Mouse (Mus musculus) urinary bladder, postnatal 4 days (tissue): Measurements from ENCODE around the gene Lyrm9.
"Not testable (repeated sequence)": the region's sequence is repeated elsewhere in the genome, so short reads cannot be mapped to it uniquely, and the experiment has no call there.

Experiments used
- DNase-seq, 2 experiments: peaks; one replicate each; pipeline ENCODE4 v3.0.0; 2021 to 2022; ENCODE audit warnings: low spot score in 2 of 2

Gene Lyrm9

DNA sequence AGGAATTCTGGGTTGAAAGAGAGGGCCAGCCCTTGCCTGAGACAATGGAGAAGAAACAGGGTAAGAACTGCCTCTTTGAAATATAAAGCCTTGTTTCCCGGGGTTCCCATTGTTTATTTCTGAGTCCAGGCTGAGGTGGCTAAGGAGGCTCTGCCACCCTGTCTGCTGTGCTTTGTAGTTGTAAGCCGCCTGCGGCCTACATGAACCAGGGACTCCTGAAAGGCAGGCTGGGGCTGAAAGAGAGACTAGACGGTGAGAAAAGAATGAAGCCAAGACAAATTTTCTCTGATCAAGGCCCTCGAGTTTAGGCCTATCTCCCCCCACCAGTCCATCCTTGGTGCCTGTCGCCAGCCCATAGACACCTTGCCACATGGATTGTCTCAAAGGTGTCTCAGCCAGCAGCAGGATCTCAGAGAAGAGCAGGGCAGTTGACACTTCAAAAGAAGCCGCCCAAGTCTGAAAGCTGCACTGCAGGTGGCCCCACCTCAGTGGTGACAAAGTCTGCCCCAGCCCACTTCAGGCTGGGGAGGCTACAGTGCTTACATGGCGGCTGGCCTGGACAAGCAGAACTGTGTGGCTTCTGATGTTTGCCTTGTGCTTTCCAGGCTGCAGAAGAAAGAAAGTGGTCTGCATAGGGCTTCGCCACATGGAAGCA is 25.0 kb downstream of the Lyrm9 start:
- no peak for DNase-seq

DNA sequence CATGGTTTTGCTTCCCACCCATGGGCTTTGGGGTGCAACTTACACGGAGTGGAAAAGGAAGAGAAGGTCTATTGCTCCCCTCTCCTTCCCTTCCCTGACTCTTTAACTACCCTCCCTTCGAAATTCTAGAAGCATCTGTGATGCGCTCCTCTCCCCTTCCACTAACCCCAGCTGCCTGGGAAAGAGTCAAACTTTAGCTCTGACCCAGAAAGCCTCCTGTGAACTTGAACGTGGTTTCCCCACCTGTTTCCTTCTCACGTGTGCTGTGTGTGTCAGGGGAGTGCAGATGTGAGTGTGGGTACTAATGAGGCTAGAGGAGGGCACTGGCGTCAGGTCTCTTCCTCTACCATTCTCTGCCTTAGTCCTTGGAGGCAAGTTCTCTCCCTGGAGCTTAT is 25.5 kb downstream of the Lyrm9 start:
- DNase-seq, result no peak

DNA sequence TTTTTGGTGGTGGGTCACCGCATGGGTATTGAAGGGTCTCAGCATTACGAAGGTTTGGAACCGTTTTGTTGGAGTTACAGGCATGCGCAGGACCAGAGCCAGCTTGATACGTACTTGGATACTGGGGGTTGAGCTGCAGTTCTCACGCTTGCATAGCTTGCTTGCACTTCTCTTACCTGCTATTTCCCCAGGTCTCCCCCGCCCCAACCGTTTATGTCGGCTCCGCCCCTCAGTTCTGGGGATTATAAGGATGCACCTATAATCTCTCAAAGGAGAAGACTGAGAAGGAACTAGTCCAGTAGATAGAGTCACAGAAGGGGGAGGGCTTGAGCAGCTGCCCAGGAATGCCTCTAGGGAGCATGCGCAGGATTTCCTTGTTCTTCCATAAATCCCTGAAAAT is 26.1 kb downstream of the Lyrm9 start:
- DNase-seq, result no peak

DNA sequence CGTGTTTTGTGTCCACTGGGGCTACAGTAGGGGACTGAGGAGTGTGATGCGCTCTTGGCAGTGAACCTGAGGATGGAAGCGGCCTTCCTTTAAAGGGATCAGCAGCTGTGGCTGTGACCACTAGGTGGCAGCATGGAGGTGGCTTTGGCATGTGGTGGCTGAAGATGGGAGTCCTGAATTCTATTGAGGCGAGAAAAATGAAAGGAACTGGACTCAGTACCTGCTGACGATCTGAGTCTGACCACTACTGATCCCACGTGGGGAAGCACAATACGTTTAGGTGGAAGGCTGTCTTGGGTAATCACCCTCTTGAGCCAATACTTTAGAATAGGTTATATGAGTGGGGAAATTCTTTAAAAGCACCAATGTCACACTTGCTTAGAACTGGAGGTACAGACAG is 29.9 kb downstream of the Lyrm9 start:
- peak; percentile 61 to 86 for DNase-seq

DNA sequence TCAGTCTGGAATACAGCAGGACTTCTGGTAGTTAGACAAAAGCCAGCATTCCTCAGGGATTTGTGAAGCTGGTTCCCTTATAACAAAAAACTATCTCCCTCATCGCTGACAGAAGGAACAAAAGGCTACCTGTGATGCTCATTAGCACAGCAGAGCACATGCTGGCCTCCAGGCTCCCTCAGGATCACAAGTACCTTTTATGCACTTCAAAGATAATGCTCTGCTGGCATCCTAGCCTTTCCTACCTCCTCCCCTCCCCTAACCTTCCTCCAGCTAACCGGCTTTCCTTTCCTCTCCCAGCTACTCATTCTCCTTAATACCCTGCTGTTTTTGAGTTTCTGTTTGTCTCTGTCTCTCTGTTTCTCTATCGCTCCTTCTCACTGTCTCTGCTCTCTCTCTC is 31.2 kb downstream of the Lyrm9 start:
- no peak for DNase-seq

DNA sequence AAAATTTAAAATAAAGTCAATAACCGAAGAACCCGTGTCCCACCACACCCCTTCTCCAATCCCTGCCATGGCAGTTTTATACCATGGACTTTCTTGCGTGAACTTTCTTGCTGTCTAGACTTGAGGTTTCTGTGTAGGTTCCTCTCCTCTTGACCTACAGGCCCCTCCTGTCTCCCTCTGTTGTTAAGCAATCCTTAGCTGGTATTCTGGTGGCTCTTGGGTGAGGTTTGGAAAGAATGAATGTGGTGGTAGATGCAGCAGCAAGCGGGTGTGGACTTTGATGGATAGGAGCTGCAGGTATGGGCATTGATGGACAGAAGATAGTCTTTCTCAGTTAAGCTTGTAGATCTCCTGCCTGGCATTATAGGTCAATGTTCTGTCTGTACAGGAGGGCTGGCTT is 37.5 kb downstream of the Lyrm9 start:
- DNase-seq, result no peak

DNA sequence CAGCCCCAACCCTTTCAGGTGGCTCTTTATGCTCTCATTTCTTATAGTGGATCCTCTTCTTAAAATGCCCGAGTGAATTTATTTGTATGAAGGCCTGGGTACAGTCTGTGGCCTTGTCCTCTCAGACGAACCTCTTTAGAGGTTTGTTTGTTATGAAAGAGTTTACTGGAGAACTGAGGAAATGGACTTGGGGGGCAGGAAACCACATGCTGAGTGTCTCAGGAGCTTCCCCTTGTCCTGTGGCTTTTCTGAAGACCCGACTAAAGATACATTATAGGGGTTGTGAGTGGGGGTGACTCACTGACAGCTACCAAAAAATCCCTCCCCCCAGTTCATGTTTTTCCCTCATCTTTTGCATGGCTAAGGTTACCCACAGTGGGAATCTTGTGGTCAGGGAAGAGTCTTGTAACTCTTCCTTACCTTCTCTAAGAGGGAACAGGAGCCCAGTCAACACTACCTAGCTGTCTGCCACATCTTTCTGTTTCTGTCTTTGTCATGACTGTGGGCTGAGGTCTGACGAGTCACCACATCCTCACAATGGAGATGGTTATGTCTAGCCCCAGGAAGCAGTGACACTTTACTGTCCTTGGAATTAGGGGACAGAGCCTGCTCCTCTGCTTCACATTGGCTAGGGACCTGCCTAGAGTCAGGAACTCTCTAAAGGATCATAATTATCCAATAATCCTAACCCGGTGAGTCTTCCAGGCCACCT is 38.3 kb downstream of the Lyrm9 start:
- no peak for DNase-seq

DNA sequence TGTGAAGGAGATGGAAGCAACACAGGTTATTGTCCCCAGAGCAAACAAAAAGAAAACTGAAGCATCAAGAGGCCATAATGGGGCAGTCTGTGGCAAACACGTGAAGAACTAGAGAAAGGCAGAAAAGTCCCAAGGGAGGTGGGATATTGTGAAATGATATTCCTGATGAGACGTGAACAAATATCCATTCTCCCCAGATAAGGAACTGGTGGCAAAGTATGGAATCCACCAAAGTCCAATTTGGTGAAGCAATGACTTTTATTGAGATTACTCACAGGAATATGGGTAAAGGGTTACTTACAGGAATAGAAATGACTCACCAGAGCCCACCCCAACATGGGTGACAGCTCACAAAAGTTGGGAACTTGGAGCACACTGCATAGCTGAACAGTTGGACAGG is 38.9 kb downstream of the Lyrm9 start:
- no peak for DNase-seq

DNA sequence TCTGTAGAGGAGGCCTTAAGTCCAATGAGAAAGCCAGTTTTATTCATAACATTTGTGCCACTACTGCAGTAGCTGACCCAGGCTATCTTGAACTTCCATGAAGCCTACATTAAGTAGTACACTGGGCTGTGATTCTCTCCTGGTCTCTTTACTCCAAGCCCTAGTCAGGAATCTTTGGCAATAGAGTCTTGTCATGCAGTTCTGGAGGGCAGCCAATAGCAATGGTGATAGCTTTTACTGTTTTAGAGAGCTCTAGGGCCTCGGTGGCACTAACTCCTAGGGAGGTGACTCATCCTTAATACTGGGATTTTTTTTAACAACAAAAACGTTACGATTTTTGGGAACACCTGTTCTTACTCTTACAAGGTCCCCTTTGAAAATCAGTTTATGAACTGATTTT is 40.1 kb downstream of the Lyrm9 start:
- DNase-seq, result no peak

DNA sequence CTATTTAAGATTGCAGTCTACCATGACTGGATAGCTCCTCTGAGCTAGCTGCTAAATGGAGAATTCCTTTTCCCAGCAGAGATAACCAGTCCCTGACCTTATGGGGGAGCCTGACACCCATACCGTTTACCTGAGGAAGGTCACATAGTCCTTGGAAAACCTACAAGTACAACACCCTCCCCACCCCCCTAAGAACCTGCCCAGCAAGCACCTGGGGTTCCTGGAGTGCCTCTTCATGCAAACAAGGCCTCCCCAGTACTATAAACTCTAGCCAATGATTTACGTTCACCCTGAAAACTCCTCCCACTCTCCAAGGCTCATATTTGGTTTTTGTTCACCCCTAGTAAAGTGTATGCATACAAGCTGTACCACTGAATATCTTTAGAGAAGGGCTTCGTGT is 41.3 kb downstream of the Lyrm9 start:
- no peak for DNase-seq

DNA sequence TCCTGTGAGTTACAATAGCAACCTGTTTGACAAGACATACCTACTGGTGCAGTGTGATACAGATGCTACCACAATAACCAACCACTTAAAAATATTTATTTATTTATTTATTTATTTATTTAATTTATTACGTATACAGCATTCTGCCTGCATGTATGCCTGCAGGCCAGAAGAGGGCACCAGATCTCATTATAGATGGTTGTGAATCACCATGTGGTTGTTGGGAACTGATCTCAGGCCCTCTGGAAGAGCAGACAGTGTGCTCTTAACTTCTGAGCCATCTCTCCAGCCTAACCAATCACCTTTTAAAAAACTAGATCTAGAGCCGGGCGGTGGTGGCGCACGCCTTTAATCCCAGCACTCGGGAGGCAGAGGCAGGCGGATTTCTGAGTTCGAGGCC is 42.8 kb downstream of the Lyrm9 start:
- DNase-seq, result not testable (repeated sequence)

DNA sequence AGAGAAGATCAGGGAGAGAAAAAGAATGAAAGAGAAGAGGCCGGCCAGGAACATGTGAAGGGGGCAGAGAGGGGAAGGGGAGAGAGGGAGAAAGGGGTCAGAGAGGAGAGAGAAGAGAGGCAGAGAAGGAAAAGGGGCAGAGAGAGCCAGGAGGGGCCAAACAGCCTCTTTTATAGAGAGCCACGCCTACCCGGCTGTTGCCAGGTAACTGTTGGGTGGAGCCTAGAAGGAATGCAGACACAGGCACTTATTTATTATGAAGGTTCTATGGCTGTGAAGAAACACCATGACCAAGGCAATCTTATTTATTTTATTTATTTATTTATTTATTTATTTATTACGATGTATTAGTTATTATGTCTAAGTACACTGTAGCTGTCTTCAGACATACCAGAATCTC is 44.5 kb downstream of the Lyrm9 start:
- no peak for DNase-seq

DNA sequence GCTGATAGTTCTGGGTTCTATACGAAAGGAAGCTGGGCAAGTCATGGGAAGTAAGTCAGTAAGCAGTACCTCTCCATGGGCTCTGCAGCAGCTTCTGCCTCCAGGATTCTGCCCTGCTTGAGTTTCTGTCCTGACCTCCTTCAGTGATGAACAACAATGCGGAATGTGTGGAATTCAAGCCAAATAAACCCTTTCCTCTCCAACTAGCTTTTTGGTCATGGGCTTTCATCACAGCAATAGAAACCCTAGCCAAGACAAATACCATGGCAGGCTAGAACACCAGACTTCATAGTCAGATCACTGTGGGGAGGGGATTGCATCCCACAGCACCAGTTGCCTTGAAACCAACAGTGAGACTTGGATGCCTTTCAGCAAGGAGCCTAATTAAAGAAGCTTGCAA is 46.4 kb downstream of the Lyrm9 start:
- no peak for DNase-seq

DNA sequence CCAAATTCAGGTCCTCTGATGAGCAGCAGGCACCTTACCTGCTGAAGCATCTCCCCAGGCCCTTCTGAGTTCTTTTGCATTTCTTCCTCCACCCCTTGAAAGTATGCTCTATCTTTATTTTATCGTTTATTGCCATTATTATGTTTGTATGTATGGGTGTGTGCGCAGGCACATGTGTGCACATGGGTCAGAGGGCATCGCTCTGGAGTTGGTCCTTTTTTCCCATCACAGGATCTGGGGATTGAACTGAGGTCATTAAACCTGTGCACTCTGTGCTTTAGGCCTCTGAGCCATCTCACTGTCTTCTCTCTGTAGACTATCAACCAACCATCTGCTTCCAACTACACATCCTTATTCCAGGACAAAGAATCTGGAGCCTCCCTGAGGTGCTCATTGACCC is 53.3 kb downstream of the Lyrm9 start:
- DNase-seq, result no peak

DNA sequence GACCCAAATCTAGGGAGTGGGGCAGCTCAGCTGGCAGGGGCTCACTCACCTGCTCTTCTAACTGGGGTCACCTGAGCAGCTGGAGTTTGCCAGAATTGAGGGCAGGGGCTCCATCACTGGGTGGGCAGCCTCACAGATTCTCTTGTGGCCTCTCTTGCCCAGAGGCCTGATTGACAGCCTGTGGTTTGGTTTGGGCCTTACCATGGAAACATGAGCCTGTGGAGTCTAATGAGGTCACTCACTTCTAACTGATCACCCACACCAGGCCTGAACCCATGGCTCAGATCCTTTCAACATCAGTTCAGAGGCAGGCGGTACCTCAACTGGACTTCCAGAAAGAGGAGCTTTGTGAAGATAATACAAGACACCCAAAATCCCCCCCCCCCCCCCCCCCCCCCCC is 60.3 kb downstream of the Lyrm9 start:
- no peak for DNase-seq

DNA sequence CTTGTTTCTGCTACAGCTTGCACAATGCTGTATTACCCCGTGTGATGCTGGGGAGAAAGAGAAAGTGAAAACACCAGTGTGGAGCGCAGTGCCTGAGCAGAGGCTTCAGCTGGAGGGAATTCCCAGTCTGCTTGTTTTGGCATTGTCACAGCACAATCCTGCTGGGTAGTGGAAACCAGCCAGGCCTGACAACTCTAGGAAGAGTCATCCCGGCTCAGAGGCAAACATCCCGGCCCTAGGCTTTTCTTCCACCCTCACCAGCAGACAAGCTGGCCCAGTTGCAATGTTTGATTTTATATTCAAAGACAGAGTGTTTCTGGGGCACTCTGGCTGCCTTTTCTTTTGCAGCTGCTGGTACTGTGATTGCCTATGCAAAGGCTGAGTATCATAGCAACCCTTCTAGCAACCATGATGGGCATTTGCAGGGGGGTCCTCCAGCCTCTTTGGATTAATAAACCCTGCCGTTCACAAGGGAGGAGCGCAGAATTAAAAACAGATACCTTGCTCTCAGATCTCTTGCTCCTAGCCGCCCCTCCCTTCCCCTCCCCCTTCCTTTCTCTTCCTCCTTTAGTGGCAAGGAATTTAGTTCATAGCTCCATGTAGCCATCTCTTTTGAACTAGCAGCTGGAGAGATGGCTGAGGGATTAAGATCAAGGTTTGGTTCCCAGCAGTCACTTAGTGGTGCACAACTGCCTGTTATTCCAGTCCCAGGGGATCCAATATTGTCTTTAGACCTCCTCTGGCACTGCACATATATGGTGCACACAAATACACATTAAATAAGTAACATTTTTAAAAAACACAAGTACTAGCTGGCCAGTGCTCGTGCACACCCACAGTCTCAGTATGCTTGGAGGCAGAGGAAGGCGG is 61.0 kb downstream of the Lyrm9 start:
- peak; percentile 55 to 70 for DNase-seq

DNA sequence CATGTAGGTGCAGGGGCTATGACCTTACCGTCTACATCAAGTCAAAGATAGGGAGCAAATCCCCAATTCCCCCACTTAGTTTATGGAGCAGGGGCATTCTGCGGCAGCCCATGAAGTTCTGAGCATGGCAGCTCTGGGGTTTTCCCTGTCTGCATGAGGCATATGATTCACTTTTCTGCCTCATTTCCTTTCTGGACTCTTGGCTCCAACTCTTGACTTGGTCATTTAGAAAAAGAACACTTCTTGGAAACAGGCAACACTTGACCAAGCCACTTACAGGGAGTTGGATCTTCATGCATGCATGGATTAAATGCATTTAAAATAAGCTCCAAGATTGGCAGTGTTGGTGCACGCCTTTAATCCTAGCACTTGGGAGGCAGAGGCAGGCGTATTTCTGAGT is 62.8 kb downstream of the Lyrm9 start:
- no peak for DNase-seq
